Mouse (Mus musculus): ENCODE results near the gene Phf20.

DNA sequence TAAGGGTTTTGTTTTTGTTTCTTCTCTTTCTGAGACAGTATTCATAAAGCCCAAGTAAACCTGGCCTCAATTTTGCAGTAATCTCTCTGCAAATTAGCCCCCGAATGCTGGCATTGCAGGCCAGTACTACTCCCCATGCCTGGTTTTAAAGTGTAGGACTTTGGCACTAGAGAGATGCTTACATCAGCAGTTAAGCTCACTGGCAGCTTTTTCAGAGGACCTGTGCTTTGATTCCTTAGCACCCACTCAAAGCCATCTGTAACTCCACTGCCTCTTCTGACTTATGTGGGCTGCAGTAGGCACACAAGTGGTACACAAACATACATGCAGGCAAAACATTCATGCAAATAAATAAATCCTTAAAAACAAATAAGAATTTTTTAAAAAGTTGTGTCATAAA is 55.0 kb downstream of the Phf20 start:
- TF ChIP-seq CTCF (IDR thresholded peaks at IDR 0.05; ENCODE audit: control insufficient read depth, insufficient read depth, low read length) (no peak), POLR2A (IDR thresholded peaks at IDR 0.05; ENCODE audit: borderline replicate concordance, control insufficient read depth, low read depth, low read length) (no peak)

All from bone marrow, adult 2 months (tissue).